In genomic region chr4:55526247-55527115, GRCm38 (mm10) we compare ENCODE assay signal across 13 mouse cellular contexts. TPM values are rescaled to one million over a fixed set of nuclear protein-coding genes. Genes with fewer than 3 reads are reported as not detected.
A peak's percentile ranks its signal among the peaks of the same experiment; 100 is the strongest.
DNase-seq lines count a peak whose midpoint lies in the region; ATAC-seq lines count a peak whose summit lies in the region.
"Had no signal": no experiment of that assay in that cellular context is flagged by ENCODE, and none has a peak within 500 bp of the region (broad histone marks: within the 10 kb centered on the region; RNA-seq: fewer than 3 reads in every experiment).

No protein-coding gene starts in this region.

- H3K9me3 ChIP-seq in forebrain, embryonic 16.5 days (ENCODE audit: control insufficient read depth, low read length): no peaks in the 10 kb centered on the region
- no peaks in the 10 kb centered on the region for H3K9me3 ChIP-seq in forebrain, embryonic 13.5 days (replicated peaks)
- H3K9me3 ChIP-seq: kidney, embryonic 15.5 days; neural tube, embryonic 12.5 days had no signal

- 74% methylated on average over 5 of the region's 5 CpGs for WGBS in forebrain, embryonic 16.5 days
- 80% methylated on average over 5 of the region's 5 CpGs for WGBS in forebrain, embryonic 13.5 days

- ATAC-seq in forebrain, embryonic 16.5 days: peak; percentile 44
- no peak for ATAC-seq in forebrain, embryonic 13.5 days

- H3K4me2 ChIP-seq in forebrain, embryonic 16.5 days (ENCODE audit: low read length): no peak overlapping the region
- no peak overlapping the region for H3K4me2 ChIP-seq in forebrain, embryonic 13.5 days
- H3K4me2 ChIP-seq: kidney, embryonic 15.5 days; neural tube, embryonic 12.5 days had no signal

- H3K27me3 ChIP-seq in forebrain, embryonic 16.5 days (replicated peaks; ENCODE audit: control insufficient read depth, insufficient read depth, low read length): 0 out of 2 replicates have a peak, but pooled peaks cover 3% of the 10 kb centered on the region
- peaks cover 23% of the 10 kb centered on the region for H3K27me3 ChIP-seq in forebrain, embryonic 13.5 days

- peaks cover 16% of the 10 kb centered on the region for H3K4me1 ChIP-seq in forebrain, embryonic 16.5 days (replicated peaks; ENCODE audit: control insufficient read depth, insufficient read depth, low read length)
- peaks cover 18% of the 10 kb centered on the region for H3K4me1 ChIP-seq in forebrain, embryonic 13.5 days

- H3K9ac ChIP-seq in forebrain, embryonic 16.5 days (replicated peaks; ENCODE audit: low read depth, low read length): no peak overlapping the region
- H3K9ac ChIP-seq in forebrain, embryonic 13.5 days: no peak overlapping the region
- H3K9ac ChIP-seq: kidney, embryonic 15.5 days; neural tube, embryonic 12.5 days had no signal

- DNase-seq in left cerebral cortex, postnatal 14 days (ENCODE audit: low spot score in 2 of 2): peak; percentile 34 to 66
- no peak for DNase-seq in left cerebral cortex, postnatal 36 days (ENCODE audit: low spot score in 2 of 2)
- peak; percentile 25 for DNase-seq in A20 (ENCODE audit: low read depth, low spot score)
- peak; percentile 47 for DNase-seq in embryo, embryonic 10.5 days (ENCODE audit: low spot score)
- no peak for DNase-seq in ovary, postnatal 10 days (ENCODE audit: low spot score)
- no peak for DNase-seq in thymus, postnatal 14 days
- DNase-seq: cerebellum, adult 2 months; heart, postnatal 36 days; thymus, adult 18-20 months had no signal

- no peaks in the 10 kb centered on the region for H3K36me3 ChIP-seq in forebrain, embryonic 16.5 days (ENCODE audit: control insufficient read depth, insufficient read depth)
- no peaks in the 10 kb centered on the region for H3K36me3 ChIP-seq in forebrain, embryonic 13.5 days (ENCODE audit: poor library complexity, severe bottlenecking)
- H3K36me3 ChIP-seq: kidney, embryonic 15.5 days; neural tube, embryonic 12.5 days had no signal

- H3K4me3 ChIP-seq in forebrain, embryonic 16.5 days (replicated peaks; ENCODE audit: low read length): no peak overlapping the region
- no peak overlapping the region for H3K4me3 ChIP-seq in forebrain, embryonic 13.5 days
- H3K4me3 ChIP-seq: kidney, embryonic 15.5 days; neural tube, embryonic 12.5 days had no signal

- intact Hi-C loops in left cerebral cortex, postnatal 14 days (cut with DNase I): loop anchor here (5.0 kb wide), 2 partner anchors 696 to 966 kb away; no protein-coding TSS in a partner anchor
- intact Hi-C loops in left cerebral cortex, postnatal 36 days (cut with DNase I): loop anchor here (5.0 kb wide), 1 partner anchor 1161 kb away; no protein-coding TSS in a partner anchor

- no peak overlapping the region for H3K27ac ChIP-seq in forebrain, embryonic 16.5 days (ENCODE audit: low read length)
- H3K27ac ChIP-seq in forebrain, embryonic 13.5 days: no peak overlapping the region
- H3K27ac ChIP-seq: kidney, embryonic 15.5 days; neural tube, embryonic 12.5 days had no signal

RNA-seq across cellular contexts. Expression of gene Klf4, which starts 5.8 kb away (rescaled TPM):
- 1.7 and 2.6 TPM in 2 replicates for polyA plus RNA-seq in forebrain, embryonic 16.5 days (2015; fragmentation: Nextera tagmentation; extraction: Ambion mirVana)
- polyA plus RNA-seq in forebrain, embryonic 13.5 days (2015; fragmentation: Nextera tagmentation; extraction: Ambion mirVana): 1.5 TPM in 2 replicates
- total RNA-seq in left cerebral cortex, postnatal 14 days (2021): 1 to 10 TPM; 6.3 to 8.4 TPM
- 1 to 10 TPM; 5.4 to 7.6 TPM for total RNA-seq in left cerebral cortex, postnatal 36 days (2021)

Comparison
In these comparisons a context has a peak if more than half of its experiments do, and no peak if none do; other contexts are left out.
1. DNase-seq: peak in left cerebral cortex, postnatal 14 days (2 of 2), A20 (single experiment) and embryo, embryonic 10.5 days (single experiment); none in left cerebral cortex, postnatal 36 days (0 of 2), ovary, postnatal 10 days (single experiment) and thymus, postnatal 14 days (single experiment).